Mouse (Mus musculus) bone marrow macrophage, adult 2 months (primary cell): ENCODE measurements at regions not wholly inside any gene's neighbourhood (a gene's known extent, or its start where the extent isn't known, plus 50 kb on each side); places are given as distances from the start of the nearest gene placed in this dataset.

Experiments
- H3K27ac ChIP-seq: 2 replicates; pipeline ENCODE4 v1.5.1; 2012; ENCODE audit warnings: low read depth, low read length; ENCODE audit not compliant: insufficient read depth
- H3K4me1 ChIP-seq: 2 replicates; pipeline ENCODE4 v1.6.1; 2012; ENCODE audit warnings: low read length; ENCODE audit not compliant: control insufficient read depth, insufficient read depth
- H3K4me3 ChIP-seq: 2 replicates; pipeline ENCODE4 v1.5.1; 2012; ENCODE audit warnings: mild to moderate bottlenecking, low read length, moderate library complexity; ENCODE audit not compliant: insufficient read depth
- CTCF ChIP-seq: IDR thresholded peaks from 2 replicates; pipeline ENCODE4 v1.5.1; 2012; ENCODE audit warnings: low read depth, mild to moderate bottlenecking, low read length, moderate library complexity
- POLR2A ChIP-seq: IDR thresholded peaks from 2 replicates; pipeline ENCODE4 v1.6.1; 2012; ENCODE audit warnings: mild to moderate bottlenecking, low read depth, low read length, borderline replicate concordance

- no peak overlapping the region for H3K27ac ChIP-seq
- TF ChIP-seq POLR2A (no peak), CTCF (no peak)
- no peak overlapping the region for H3K4me3 ChIP-seq
- no peaks in the 10 kb centered on the region for H3K4me1 ChIP-seq
Measured at GRCm38 (mm10) chr1:35405418-35405817, 555.6 kb downstream of the Plekhb2 start.

GRCm38 (mm10) chr1:35415646-35416045 is 565.9 kb downstream of the Plekhb2 start:
- TF ChIP-seq CTCF (no peak), POLR2A (no peak)
- Histone ChIP-seq H3K4me1 (no peaks in the 10 kb centered on the region), H3K27ac (no peak overlapping the region), H3K4me3 (no peak overlapping the region)

- Histone ChIP-seq H3K27ac (no peak overlapping the region), H3K4me1 (no peaks in the 10 kb centered on the region), H3K4me3 (no peak overlapping the region)
- TF ChIP-seq CTCF (no peak), POLR2A (no peak)
Measured at GRCm38 (mm10) chr1:35428126-35428840, 578.5 kb downstream of the Plekhb2 start.

- Histone ChIP-seq H3K4me1 (no peaks in the 10 kb centered on the region), H3K27ac (no peak overlapping the region), H3K4me3 (no peak overlapping the region)
- TF ChIP-seq CTCF (no peak), POLR2A (no peak)
Measured at GRCm38 (mm10) chr1:35429471-35429870, 579.7 kb downstream of the Plekhb2 start.

GRCm38 (mm10) chr1:35435721-35436120 is 585.9 kb downstream of the Plekhb2 start:
- Histone ChIP-seq H3K27ac (no peak overlapping the region), H3K4me1 (no peaks in the 10 kb centered on the region), H3K4me3 (no peak overlapping the region)
- TF ChIP-seq CTCF (no peak), POLR2A (no peak)

GRCm38 (mm10) chr1:35447345-35447744 is 597.6 kb downstream of the Plekhb2 start:
- TF ChIP-seq POLR2A (no peak), CTCF (no peak)
- Histone ChIP-seq H3K4me1 (no peaks in the 10 kb centered on the region), H3K4me3 (no peak overlapping the region), H3K27ac (no peak overlapping the region)

GRCm38 (mm10) chr1:35452441-35453107 is 602.8 kb downstream of the Plekhb2 start:
- no peak for TF ChIP-seq POLR2A
- no peak for TF ChIP-seq CTCF
- no peaks in the 10 kb centered on the region for H3K4me1 ChIP-seq
- no peak overlapping the region for H3K4me3 ChIP-seq
- H3K27ac ChIP-seq, result no peak overlapping the region

GRCm38 (mm10) chr1:35457591-35457990 is 607.8 kb downstream of the Plekhb2 start:
- TF ChIP-seq POLR2A, result no peak
- no peak for TF ChIP-seq CTCF
- Histone ChIP-seq H3K4me3 (no peak overlapping the region), H3K27ac (no peak overlapping the region), H3K4me1 (no peaks in the 10 kb centered on the region)

GRCm38 (mm10) chr1:35465081-35465480 is 603.1 kb upstream of the Hs6st1 start:
- no peak for TF ChIP-seq POLR2A
- H3K4me1 ChIP-seq, result no peaks in the 10 kb centered on the region
- H3K4me3 ChIP-seq, result no peak overlapping the region
- no peak overlapping the region for H3K27ac ChIP-seq

- Histone ChIP-seq H3K27ac (no peak overlapping the region), H3K4me3 (no peak overlapping the region), H3K4me1 (no peaks in the 10 kb centered on the region)
- TF ChIP-seq CTCF, result no peak
- TF ChIP-seq POLR2A, result no peak
Measured at GRCm38 (mm10) chr1:35469185-35469753, 598.9 kb upstream of the Hs6st1 start.
